Mouse (Mus musculus) cerebral cortex, adult 2 months (tissue): ENCODE measurements around the gene Ttc25.

Experiments
- WGBS: fragments of 180-500 bp; shearing (Covaris S2); methylation state at CpG from one replicate; pipeline ENCODE4 v1.1.7; 2018; 5-methylcytosine and 5-hydroxymethylcytosine counted together

Ttc25 gene

GRCm38 (mm10) chr11:100544832-100545745, at the start of gene Ttc25:
TSS of gene Ttc25 (plus strand) at chr11:100545607.
- WGBS = 5% methylated on average over 28 of the region's 28 CpGs

- 82% methylated on average over 3 of the region's 3 CpGs for WGBS
These were observed 45.2 kb upstream of the Ttc25 start for GRCm38 (mm10) chr11:100500241-100500640.

- 88% methylated on average over 7 of the region's 7 CpGs for WGBS
These were observed 44.8 kb upstream of the Ttc25 start for GRCm38 (mm10) chr11:100500651-100501050.

- WGBS = 57% methylated on average over 6 of the region's 6 CpGs
These were observed 44.1 kb upstream of the Ttc25 start for GRCm38 (mm10) chr11:100501321-100501720.

GRCm38 (mm10) chr11:100504990-100505660, 40.3 kb upstream of the Ttc25 start:
- WGBS = 85% methylated on average over 12 of the region's 12 CpGs

GRCm38 (mm10) chr11:100505997-100506396, 39.4 kb upstream of the Ttc25 start:
- WGBS = 84% methylated on average over 8 of the region's 8 CpGs

GRCm38 (mm10) chr11:100510556-100510955, 34.9 kb upstream of the Ttc25 start:
- WGBS = 84% methylated on average over 2 of the region's 2 CpGs

- WGBS = 55% methylated on average over 1 of the region's 1 CpGs
These were observed 33.0 kb upstream of the Ttc25 start for GRCm38 (mm10) chr11:100512384-100512783.

GRCm38 (mm10) chr11:100513716-100514115, 31.7 kb upstream of the Ttc25 start:
- WGBS = 87% methylated on average over 10 of the region's 10 CpGs

GRCm38 (mm10) chr11:100515061-100515460, 30.3 kb upstream of the Ttc25 start:
- WGBS = 94% methylated on average over 9 of the region's 9 CpGs

- WGBS = 92% methylated on average over 9 of the region's 9 CpGs
These were observed 29.6 kb upstream of the Ttc25 start for GRCm38 (mm10) chr11:100515789-100516188.

- 69% methylated on average over 9 of the region's 9 CpGs for WGBS
These were observed 29.1 kb upstream of the Ttc25 start for GRCm38 (mm10) chr11:100516291-100516690.

GRCm38 (mm10) chr11:100518188-100518591, 27.2 kb upstream of the Ttc25 start:
- 70% methylated on average over 5 of the region's 5 CpGs for WGBS

GRCm38 (mm10) chr11:100519188-100519587, 26.2 kb upstream of the Ttc25 start:
- 85% methylated on average over 7 of the region's 7 CpGs for WGBS

- 93% methylated on average over 15 of the region's 15 CpGs for WGBS
These were observed 24.6 kb upstream of the Ttc25 start for GRCm38 (mm10) chr11:100520838-100521237.

- WGBS = 87% methylated on average over 5 of the region's 5 CpGs
These were observed 21.0 kb upstream of the Ttc25 start for GRCm38 (mm10) chr11:100524358-100524757.

GRCm38 (mm10) chr11:100524987-100525630, 20.3 kb upstream of the Ttc25 start:
- 53% methylated on average over 11 of the region's 11 CpGs for WGBS

- WGBS = 32% methylated on average over 15 of the region's 15 CpGs
These were observed 19.2 kb upstream of the Ttc25 start for GRCm38 (mm10) chr11:100526052-100526816.

GRCm38 (mm10) chr11:100527066-100527457, 18.3 kb upstream of the Ttc25 start:
- under 1% methylated on average over 26 of the region's 26 CpGs for WGBS

- WGBS = under 1% methylated on average over 54 of the region's 54 CpGs
These were observed 17.7 kb upstream of the Ttc25 start, which contains the start of gene Acly for GRCm38 (mm10) chr11:100527458-100528374. TSS of gene Acly (minus strand) at chr11:100528000.
